In genomic region chr1:81759919-81760318, GRCm38 (mm10) we compare ENCODE assay signal across 24 mouse cellular contexts.
DNase-seq lines count a peak whose midpoint lies in the region; TF ChIP-seq lines count a peak whose summit lies in the region.
"Had no signal": no experiment of that assay in that cellular context is flagged by ENCODE, and none has a peak within 500 bp of the region (broad histone marks: within the 10 kb centered on the region; RNA-seq: fewer than 3 reads in every experiment).

No protein-coding gene starts in this region.

- 88% methylated on average over 2 of the region's 2 CpGs for WGBS in cerebellum, adult 2 months
- WGBS in kidney, adult 2 months = 78% methylated on average over 2 of the region's 2 CpGs

- TF ChIP-seq POLR2A in embryonic fibroblast, embryonic 13.5 days (IDR thresholded peaks at IDR 0.05; ENCODE audit: low read depth, low read length) = no peak
- no peak for TF ChIP-seq POLR2A in cerebellum, adult 2 months (IDR thresholded peaks at IDR 0.05; ENCODE audit: borderline replicate concordance, insufficient read depth, low read length)
- TF ChIP-seq POLR2A in kidney, adult 2 months (IDR thresholded peaks at IDR 0.05; ENCODE audit: low read depth, low read length) = no peak

- peak; percentile 84 for DNase-seq in 3T3-L1 (ENCODE audit: low read depth, low spot score)
- DNase-seq in NIH3T3 (ENCODE audit: low read depth) = peak; percentile 60
- DNase-seq in ovary, postnatal 14 days (ENCODE audit: low spot score) = no peak
- DNase-seq in cerebellum, adult 2 months = no peak
- DNase-seq in kidney, adult 2 months = no peak
- DNase-seq: adrenal gland, adult 2 months; adrenal gland, postnatal 25 days; cerebellum, adult 11-12 months; cerebellum, adult 9-10 months; cerebellum, postnatal 14 days; forebrain, postnatal 0 days; gastrocnemius, adult 2 months; gastrocnemius, postnatal 14 days; heart, adult 18-20 months; heart, postnatal 14 days; heart, postnatal 4 days; kidney, adult 8-10 months had no signal

- H3K36me3 ChIP-seq in kidney, adult 2 months (ENCODE audit: control insufficient read depth, insufficient read depth, low read length) = no peaks in the 10 kb centered on the region
- H3K36me3 ChIP-seq: G1E; heart, embryonic 10.5 days; heart, embryonic 13.5 days; hindbrain, embryonic 12.5 days; hindbrain, embryonic 15.5 days had no signal

- peaks cover 5% of the 10 kb centered on the region for H3K4me1 ChIP-seq in embryonic fibroblast, embryonic 13.5 days (ENCODE audit: control insufficient read depth, insufficient read depth, low read length)
- no peaks in the 10 kb centered on the region for H3K4me1 ChIP-seq in cerebellum, adult 2 months (ENCODE audit: control insufficient read depth, insufficient read depth, low read length)
- no peaks in the 10 kb centered on the region for H3K4me1 ChIP-seq in kidney, adult 2 months (ENCODE audit: control insufficient read depth, insufficient read depth, low read length)
- H3K4me1 ChIP-seq: heart, embryonic 10.5 days; hindbrain, embryonic 12.5 days; hindbrain, embryonic 15.5 days had no signal

- peak overlapping the region; percentile 76 for H3K27ac ChIP-seq in embryonic fibroblast, embryonic 13.5 days (ENCODE audit: insufficient read depth, low read length)
- no peak overlapping the region for H3K27ac ChIP-seq in cerebellum, adult 2 months (ENCODE audit: insufficient read depth, low read length)
- no peak overlapping the region for H3K27ac ChIP-seq in kidney, adult 2 months (ENCODE audit: insufficient read depth, low read depth, low read length)
- H3K27ac ChIP-seq: gastrocnemius, adult 2 months; heart, embryonic 10.5 days; heart, embryonic 13.5 days; hindbrain, embryonic 12.5 days; hindbrain, embryonic 15.5 days had no signal

- no peak for TF ChIP-seq CTCF in embryonic fibroblast, embryonic 13.5 days (IDR thresholded peaks at IDR 0.05; ENCODE audit: borderline replicate concordance, insufficient read depth, low read length)
- no peak for TF ChIP-seq CTCF in cerebellum, adult 2 months (IDR thresholded peaks at IDR 0.05; ENCODE audit: borderline replicate concordance, insufficient read depth, low read depth, low read length)
- no peak for TF ChIP-seq CTCF in kidney, adult 2 months (conservative IDR thresholded peaks at IDR 0.05; ENCODE audit: insufficient read depth, insufficient read length, low read depth, low read length)

- no peak overlapping the region for H3K4me3 ChIP-seq in embryonic fibroblast, embryonic 13.5 days (ENCODE audit: insufficient read depth, low read length)
- no peak overlapping the region for H3K4me3 ChIP-seq in cerebellum, adult 2 months (replicated peaks; ENCODE audit: insufficient read depth, low read depth, low read length)
- no peak overlapping the region for H3K4me3 ChIP-seq in kidney, adult 2 months (ENCODE audit: insufficient read depth, low read depth, low read length)
- H3K4me3 ChIP-seq: gastrocnemius, adult 2 months; heart, embryonic 10.5 days; heart, embryonic 13.5 days; hindbrain, embryonic 12.5 days; hindbrain, embryonic 15.5 days had no signal

- no peaks in the 10 kb centered on the region for H3K27me3 ChIP-seq in cerebellum, adult 2 months (ENCODE audit: control insufficient read depth, insufficient read depth, low read length)
- no peaks in the 10 kb centered on the region for H3K27me3 ChIP-seq in kidney, adult 2 months (replicated peaks; ENCODE audit: control insufficient read depth, insufficient read depth, low read length)
- H3K27me3 ChIP-seq: CH12.LX; heart, embryonic 13.5 days; hindbrain, embryonic 12.5 days; hindbrain, embryonic 15.5 days had no signal

Comparison
In these comparisons a context has a peak if more than half of its experiments do, and no peak if none do; other contexts are left out.
1. DNase-seq: peak in 3T3-L1 (single experiment) and NIH3T3 (single experiment); none in ovary, postnatal 14 days (single experiment), cerebellum, adult 2 months (0 of 2) and kidney, adult 2 months (single experiment).